Mouse (Mus musculus) heart, postnatal 14 days (tissue): ENCODE results near the gene Axdnd1. TPM values are rescaled to one million over a fixed set of nuclear protein-coding genes. Genes with fewer than 3 reads are reported as not detected.

Source experiments
- DNase-seq, 2 experiments: peaks; one replicate each; pipeline ENCODE4 v3.0.0; 2021 to 2022
- intact Hi-C: fragments of 180-260 bp; cut with DNase I; formaldehyde crosslinking; loops from one replicate; pipeline ENCODE4 v1.15.1; 2025
- long read RNA-seq, 2 experiments: library from polyadenylated mRNA; stranded (forward); transcript quantifications; one replicate each; pipeline ENCODE4 v2.0.0; 2021
- total RNA-seq, 2 experiments: library from RNA; stranded (reverse); gene quantifications; 2 replicates each; pipeline ENCODE4 v1.2.3; 2021

Axdnd1 gene
- under 1 TPM in 1 of 2 experiments, not detected in 1; 0.61 TPM for total RNA-seq
- long read RNA-seq, experiment 1, result 0 reads
- long read RNA-seq, experiment 2, result 0 reads

GRCm38 (mm10) chr1:156420671-156421297, at the start of gene Axdnd1:
Axdnd1 (minus strand) TSS chr1:156421159.
- intact Hi-C loops, result loop anchor here (5.0 kb wide), 1 partner anchor 52 kb away; the partner anchor contains the start of gene Soat1
- peak; percentile 88 to 89 for DNase-seq

GRCm38 (mm10) chr1:156470557-156470956, 49.6 kb upstream of the Axdnd1 start:
- no peak for DNase-seq
- intact Hi-C loops, result loop anchor here (5.0 kb wide), 1 partner anchor 48 kb away; the partner anchor contains the start of gene Axdnd1

- intact Hi-C loops, result no loop called here
Observed at GRCm38 (mm10) chr1:156468576-156468975, 47.6 kb upstream of the Axdnd1 start.

GRCm38 (mm10) chr1:156467655-156468255, 46.8 kb upstream of the Axdnd1 start:
- intact Hi-C loops, result no loop called here
- DNase-seq, result no peak

More at GRCm38 (mm10) chr1:156468576-156468975, 47.6 kb upstream of the Axdnd1 start:
- DNase-seq, result no peak

DNA sequence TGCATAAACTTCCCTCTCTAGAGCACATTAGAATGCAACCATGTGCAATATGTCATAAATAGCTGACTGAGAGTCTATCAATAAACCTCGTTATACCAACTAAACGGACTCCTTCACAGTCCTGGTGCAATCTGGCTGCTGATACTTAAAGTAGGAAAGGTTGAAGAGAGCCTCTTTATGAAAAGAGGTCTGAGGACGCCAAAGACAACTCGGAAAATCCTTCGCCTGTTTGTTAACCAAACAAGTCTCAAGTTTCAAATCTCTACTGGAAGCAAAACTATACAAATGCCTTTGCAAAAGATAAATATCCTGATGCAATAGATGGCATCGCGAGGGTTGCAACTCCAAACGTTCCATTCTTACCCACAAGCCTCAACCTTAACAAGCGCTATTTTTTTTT, 44.0 kb upstream of the Axdnd1 start:
- no peak for DNase-seq
- intact Hi-C loops, result no loop called here

DNA sequence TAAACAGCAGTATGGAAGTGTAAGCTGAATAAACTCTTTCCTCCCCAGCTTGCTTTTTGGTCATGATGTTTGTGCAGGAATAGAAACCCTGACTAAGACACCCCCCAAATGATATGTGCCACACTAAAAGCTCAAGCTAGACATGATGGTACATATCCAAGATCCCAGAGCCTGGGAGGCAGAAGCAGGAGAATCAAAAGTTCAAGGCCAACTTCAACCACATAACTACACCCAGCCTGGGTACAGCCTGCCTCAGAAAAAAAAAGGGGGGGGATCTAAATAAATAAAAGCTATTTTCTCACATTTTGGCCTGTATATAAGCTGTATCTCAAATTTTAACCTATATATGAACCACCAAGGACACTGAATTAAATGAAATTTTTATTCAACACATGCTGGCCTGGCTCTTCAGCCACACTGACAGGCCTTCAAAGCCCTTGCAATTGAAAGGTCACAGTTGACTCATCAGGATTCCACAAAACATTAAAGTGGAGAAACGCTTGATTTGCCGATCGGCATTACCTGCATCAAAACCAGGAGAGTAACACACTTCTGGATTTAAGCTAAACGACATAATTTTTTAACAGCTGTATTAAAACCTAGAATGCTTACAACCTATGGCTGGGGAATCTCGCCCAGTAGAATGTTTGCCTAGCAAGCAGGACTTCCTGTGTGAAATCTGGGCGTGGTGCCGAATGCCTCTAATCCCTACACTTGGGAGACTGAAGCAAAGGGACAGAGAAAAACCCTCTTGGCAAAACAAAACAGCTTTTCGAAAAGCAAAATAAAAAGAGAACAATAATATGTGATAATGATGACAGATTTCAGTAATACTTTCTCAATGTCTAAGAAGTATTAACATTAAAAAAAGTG, 43.3 kb upstream of the Axdnd1 start:
- intact Hi-C loops, result no loop called here

DNA sequence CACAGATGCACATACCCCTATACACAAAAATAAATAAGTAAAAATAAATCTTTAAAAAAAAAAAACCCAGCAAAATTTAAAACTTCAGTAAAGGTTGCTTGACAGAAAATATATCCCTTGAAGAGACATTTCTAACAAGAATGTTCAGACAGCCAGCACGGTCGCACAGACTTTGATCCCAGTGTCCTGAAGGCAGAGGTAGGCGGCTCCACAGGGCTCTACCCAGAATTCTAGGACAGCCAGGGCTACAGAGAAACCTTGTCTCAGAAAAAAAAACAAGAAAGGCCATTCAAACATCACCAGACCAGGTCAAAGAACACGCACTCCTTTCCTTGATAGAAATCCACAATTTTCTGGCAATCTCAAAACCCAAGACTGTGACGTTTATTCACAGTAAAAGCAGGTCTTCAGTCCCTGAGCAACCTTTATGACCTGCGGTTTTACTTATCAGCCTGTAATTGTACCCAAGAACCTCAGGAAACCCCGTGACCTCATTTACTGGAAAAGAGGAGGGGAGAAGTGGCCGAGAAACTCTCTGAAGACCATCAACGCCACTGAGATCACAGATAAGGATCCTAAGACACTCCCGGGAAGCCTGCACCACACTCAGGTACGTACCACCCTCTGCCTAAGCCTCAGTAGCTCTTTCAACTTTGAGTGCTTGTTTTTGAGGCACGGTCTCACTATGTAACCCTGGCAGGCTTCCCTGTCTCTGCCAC, 41.5 kb upstream of the Axdnd1 start:
- intact Hi-C loops, result no loop called here
- no peak for DNase-seq

More for the DNA sequence above, 43.3 kb upstream of the Axdnd1 start:
- DNase-seq, result peak; percentile 46 to 47

- DNase-seq, result no peak
- intact Hi-C loops, result no loop called here
Observed at GRCm38 (mm10) chr1:156461036-156461435, 40.1 kb upstream of the Axdnd1 start.

DNA sequence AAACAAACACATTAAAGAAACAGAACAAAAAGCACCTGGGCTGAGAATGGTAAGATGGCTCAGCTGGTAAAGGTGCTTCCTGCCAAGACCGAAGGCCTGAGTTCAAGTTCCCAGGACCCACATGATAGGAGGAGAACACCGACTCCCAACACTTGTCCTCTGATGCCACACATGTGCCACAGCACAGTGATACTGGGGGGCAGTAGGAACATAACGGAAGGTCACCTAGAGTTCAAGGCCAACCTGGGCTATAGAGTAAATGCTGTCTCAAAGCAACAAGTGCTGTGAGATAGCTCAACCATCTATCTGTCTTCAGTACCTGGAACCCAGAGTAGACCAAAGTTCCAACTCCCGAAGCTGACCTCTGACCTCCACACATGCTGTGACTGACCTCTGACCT, 39.3 kb upstream of the Axdnd1 start:
- DNase-seq, result no peak
- intact Hi-C loops, result no loop called here

GRCm38 (mm10) chr1:156459690-156460089, 38.7 kb upstream of the Axdnd1 start:
- no peak for DNase-seq
- intact Hi-C loops, result no loop called here

GRCm38 (mm10) chr1:156458391-156459060, 37.6 kb upstream of the Axdnd1 start:
- DNase-seq, result no peak
- intact Hi-C loops, result no loop called here

- intact Hi-C loops, result no loop called here
- DNase-seq, result no peak
Observed at GRCm38 (mm10) chr1:156455005-156455758, 34.2 kb upstream of the Axdnd1 start.

GRCm38 (mm10) chr1:156454384-156454783, 33.4 kb upstream of the Axdnd1 start:
- DNase-seq, result no peak
- intact Hi-C loops, result no loop called here

- intact Hi-C loops, result no loop called here
- DNase-seq, result no peak
Observed at GRCm38 (mm10) chr1:156453876-156454275, 32.9 kb upstream of the Axdnd1 start.

DNA sequence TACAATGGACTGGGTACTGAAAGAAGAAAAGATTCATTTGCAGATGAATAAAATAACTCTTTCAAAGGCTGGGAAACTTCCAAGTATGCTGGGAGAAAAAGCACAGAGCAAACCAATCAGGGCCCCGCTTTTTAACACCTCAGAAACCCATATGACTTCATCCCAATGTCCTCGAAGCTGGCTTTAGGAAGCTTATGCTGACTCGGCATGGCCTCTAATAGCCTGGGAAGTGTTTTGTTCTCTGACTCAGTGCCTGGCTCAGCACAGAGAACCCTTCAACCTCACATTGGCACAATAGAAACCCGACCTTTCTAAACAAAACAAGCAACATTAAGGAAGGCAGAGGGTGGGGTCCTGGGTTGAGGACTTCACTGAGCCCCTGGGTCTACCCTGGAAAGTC, 29.5 kb upstream of the Axdnd1 start:
- intact Hi-C loops, result no loop called here
- no peak for DNase-seq

DNA sequence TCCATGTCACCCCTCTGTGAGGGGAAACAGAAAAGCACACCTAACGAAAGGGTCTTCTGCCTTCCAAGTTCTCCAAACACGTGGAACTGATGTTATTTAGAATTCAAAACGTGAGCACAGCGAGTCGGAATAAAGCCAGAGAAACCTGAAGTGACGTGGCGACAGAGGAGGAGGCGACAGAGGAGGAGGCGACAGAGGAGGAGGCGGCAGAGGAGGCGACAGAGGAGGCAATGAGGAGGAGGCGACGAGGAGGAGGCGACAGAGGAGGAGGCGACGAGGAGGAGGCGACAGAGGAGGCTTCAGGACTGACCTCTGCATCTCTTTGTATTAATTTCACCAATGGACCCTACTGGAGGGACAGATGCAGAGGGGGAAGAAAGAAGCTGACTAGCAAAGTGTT, 28.7 kb upstream of the Axdnd1 start:
- intact Hi-C loops, result no loop called here
- DNase-seq, result no peak

GRCm38 (mm10) chr1:156449089-156449488, 28.1 kb upstream of the Axdnd1 start:
- DNase-seq, result no peak
- intact Hi-C loops, result no loop called here

DNA sequence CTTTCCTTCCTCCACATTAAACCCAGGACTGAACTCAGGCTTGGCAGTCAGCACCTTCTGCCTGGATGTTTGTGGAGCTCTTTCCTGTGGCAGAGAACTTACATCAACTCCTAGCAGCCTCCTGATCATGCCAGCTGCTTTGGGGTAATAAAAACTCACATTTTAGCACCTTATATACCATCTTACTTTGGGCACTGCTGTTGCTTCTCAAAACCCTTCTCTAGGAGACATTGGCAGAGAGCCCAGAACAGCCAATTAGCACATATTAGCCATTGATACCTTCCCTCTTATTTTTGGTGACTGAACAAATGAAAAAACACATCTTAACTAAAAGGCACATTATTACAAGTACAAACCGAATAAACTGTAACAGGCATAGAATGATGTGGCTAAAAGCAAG, 24.1 kb upstream of the Axdnd1 start:
- intact Hi-C loops, result no loop called here
- no peak for DNase-seq

DNA sequence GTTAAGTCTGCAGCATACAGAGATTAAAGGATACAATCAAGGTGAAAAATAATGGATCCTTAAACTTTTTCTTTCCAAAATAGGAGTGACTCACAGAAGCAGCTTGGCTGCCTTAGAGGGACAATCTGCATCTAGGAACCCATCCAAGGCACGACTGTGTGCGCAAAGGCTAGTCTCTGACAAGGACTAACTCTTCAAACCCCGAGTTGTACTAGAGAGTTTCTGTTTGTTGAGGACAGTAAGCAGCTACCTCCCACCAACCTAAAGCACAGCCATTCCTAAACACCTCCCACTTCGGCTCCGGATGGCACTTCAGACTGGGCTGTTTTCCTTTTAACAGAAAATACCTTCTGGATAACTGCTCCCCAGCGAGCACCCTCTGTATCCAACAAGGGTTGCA, 21.8 kb upstream of the Axdnd1 start:
- intact Hi-C loops, result no loop called here
- peak in 1 of 2 experiments; percentile 18 for DNase-seq
